Mouse (Mus musculus): Measurements from ENCODE around the gene Agmat.
"Not testable (repeated sequence)": the region's sequence is repeated elsewhere in the genome, so short reads cannot be mapped to it uniquely, and the experiment has no call there.

The Agmat gene

GRCm38 (mm10) chr4:141771823-141772222 lies 25.4 kb downstream of the Agmat start:
- Histone ChIP-seq H3K9me3 (ENCODE audit: low read length) (no peaks in the 10 kb centered on the region), H3K4me1 (replicated peaks; ENCODE audit: low read depth, low read length) (peaks cover 25% of the 10 kb centered on the region), H3K27me3 (ENCODE audit: insufficient read depth, low read length) (no peaks in the 10 kb centered on the region), H3K4me3 (replicated peaks; ENCODE audit: low read length) (no peak overlapping the region), H3K36me3 (ENCODE audit: insufficient read depth, low read length) (peaks cover 87% of the 10 kb centered on the region)
- TF ChIP-seq NANOG (IDR thresholded peaks at IDR 0.05; ENCODE audit: borderline replicate concordance, low read length) (no peak), CTCF (conservative IDR thresholded peaks at IDR 0.05; ENCODE audit: low read length) (no peak), POU5F1 (IDR thresholded peaks at IDR 0.05; ENCODE audit: borderline replicate concordance, low read length) (no peak)

GRCm38 (mm10) chr4:141773019-141773418 lies 26.5 kb downstream of the Agmat start:
- H3K36me3 ChIP-seq (ENCODE audit: insufficient read depth, low read length), result peaks cover 86% of the 10 kb centered on the region
- peaks cover 13% of the 10 kb centered on the region for H3K4me1 ChIP-seq (replicated peaks; ENCODE audit: low read depth, low read length)
- not testable (repeated sequence) for H3K4me3 ChIP-seq (replicated peaks; ENCODE audit: low read length); H3K9me3 ChIP-seq (ENCODE audit: low read length); H3K27me3 ChIP-seq (ENCODE audit: insufficient read depth, low read length)
- peak; percentile 34 for TF ChIP-seq CTCF (conservative IDR thresholded peaks at IDR 0.05; ENCODE audit: low read length)

GRCm38 (mm10) chr4:141779828-141780227 lies 33.4 kb downstream of the Agmat start:
- H3K4me1 ChIP-seq (replicated peaks; ENCODE audit: low read depth, low read length), result peaks cover 10% of the 10 kb centered on the region
- H3K27me3 ChIP-seq (ENCODE audit: insufficient read depth, low read length), result no peaks in the 10 kb centered on the region
- no peaks in the 10 kb centered on the region for H3K9me3 ChIP-seq (ENCODE audit: low read length)
- no peak overlapping the region for H3K4me3 ChIP-seq (replicated peaks; ENCODE audit: low read length)
- no peak for TF ChIP-seq POU5F1 (IDR thresholded peaks at IDR 0.05; ENCODE audit: borderline replicate concordance, low read length)
- TF ChIP-seq NANOG (IDR thresholded peaks at IDR 0.05; ENCODE audit: borderline replicate concordance, low read length), result no peak
- TF ChIP-seq CTCF (conservative IDR thresholded peaks at IDR 0.05; ENCODE audit: low read length), result no peak
- peaks cover 92% of the 10 kb centered on the region for H3K36me3 ChIP-seq (ENCODE audit: insufficient read depth, low read length)

- no peak overlapping the region for H3K4me3 ChIP-seq (replicated peaks; ENCODE audit: low read length)
These were observed 34.9 kb downstream of the Agmat start for GRCm38 (mm10) chr4:141781201-141781985.

GRCm38 (mm10) chr4:141784835-141785234 lies 38.4 kb downstream of the Agmat start:
- Histone ChIP-seq H3K4me3 (replicated peaks; ENCODE audit: low read length) (no peak overlapping the region), H3K27me3 (ENCODE audit: insufficient read depth, low read length) (no peaks in the 10 kb centered on the region), H3K9me3 (ENCODE audit: low read length) (no peaks in the 10 kb centered on the region), H3K36me3 (ENCODE audit: insufficient read depth, low read length) (peaks cover 78% of the 10 kb centered on the region), H3K4me1 (replicated peaks; ENCODE audit: low read depth, low read length) (peaks cover 29% of the 10 kb centered on the region)
- no peak for TF ChIP-seq CTCF (conservative IDR thresholded peaks at IDR 0.05; ENCODE audit: low read length)
- no peak for TF ChIP-seq POU5F1 (IDR thresholded peaks at IDR 0.05; ENCODE audit: borderline replicate concordance, low read length)
- TF ChIP-seq NANOG (IDR thresholded peaks at IDR 0.05; ENCODE audit: borderline replicate concordance, low read length), result no peak

More at GRCm38 (mm10) chr4:141781201-141781985, 34.9 kb downstream of the Agmat start:
- Histone ChIP-seq H3K9me3 (ENCODE audit: low read length) (no peaks in the 10 kb centered on the region), H3K4me1 (replicated peaks; ENCODE audit: low read depth, low read length) (peaks cover 18% of the 10 kb centered on the region), H3K36me3 (ENCODE audit: insufficient read depth, low read length) (peaks cover 89% of the 10 kb centered on the region), H3K27me3 (ENCODE audit: insufficient read depth, low read length) (no peaks in the 10 kb centered on the region)
- no peak for TF ChIP-seq POU5F1 (IDR thresholded peaks at IDR 0.05; ENCODE audit: borderline replicate concordance, low read length)
- TF ChIP-seq CTCF (conservative IDR thresholded peaks at IDR 0.05; ENCODE audit: low read length), result no peak
- TF ChIP-seq NANOG (IDR thresholded peaks at IDR 0.05; ENCODE audit: borderline replicate concordance, low read length), result no peak

GRCm38 (mm10) chr4:141786141-141786540 lies 39.7 kb downstream of the Agmat start:
- H3K4me1 ChIP-seq (replicated peaks; ENCODE audit: low read depth, low read length), result peaks cover 34% of the 10 kb centered on the region
- H3K9me3 ChIP-seq (ENCODE audit: low read length), result no peaks in the 10 kb centered on the region
- no peak overlapping the region for H3K4me3 ChIP-seq (replicated peaks; ENCODE audit: low read length)
- peaks cover 65% of the 10 kb centered on the region for H3K36me3 ChIP-seq (ENCODE audit: insufficient read depth, low read length)
- TF ChIP-seq NANOG (IDR thresholded peaks at IDR 0.05; ENCODE audit: borderline replicate concordance, low read length) (no peak), CTCF (conservative IDR thresholded peaks at IDR 0.05; ENCODE audit: low read length) (no peak), POU5F1 (IDR thresholded peaks at IDR 0.05; ENCODE audit: borderline replicate concordance, low read length) (no peak)
- no peaks in the 10 kb centered on the region for H3K27me3 ChIP-seq (ENCODE audit: insufficient read depth, low read length)

GRCm38 (mm10) chr4:141787046-141787445 lies 40.6 kb downstream of the Agmat start:
- Histone ChIP-seq H3K27me3 (ENCODE audit: insufficient read depth, low read length) (no peaks in the 10 kb centered on the region), H3K36me3 (ENCODE audit: insufficient read depth, low read length) (peaks cover 56% of the 10 kb centered on the region), H3K9me3 (ENCODE audit: low read length) (no peaks in the 10 kb centered on the region), H3K4me1 (replicated peaks; ENCODE audit: low read depth, low read length) (peaks cover 44% of the 10 kb centered on the region), H3K4me3 (replicated peaks; ENCODE audit: low read length) (no peak overlapping the region)
- no peak for TF ChIP-seq POU5F1 (IDR thresholded peaks at IDR 0.05; ENCODE audit: borderline replicate concordance, low read length)
- TF ChIP-seq CTCF (conservative IDR thresholded peaks at IDR 0.05; ENCODE audit: low read length), result no peak
- TF ChIP-seq NANOG (IDR thresholded peaks at IDR 0.05; ENCODE audit: borderline replicate concordance, low read length), result no peak

- Histone ChIP-seq H3K27me3 (ENCODE audit: insufficient read depth, low read length) (no peaks in the 10 kb centered on the region), H3K4me1 (replicated peaks; ENCODE audit: low read depth, low read length) (peaks cover 48% of the 10 kb centered on the region), H3K4me3 (replicated peaks; ENCODE audit: low read length) (no peak overlapping the region), H3K36me3 (ENCODE audit: insufficient read depth, low read length) (peaks cover 52% of the 10 kb centered on the region), H3K9me3 (ENCODE audit: low read length) (no peaks in the 10 kb centered on the region)
- TF ChIP-seq NANOG (IDR thresholded peaks at IDR 0.05; ENCODE audit: borderline replicate concordance, low read length) (no peak), POU5F1 (IDR thresholded peaks at IDR 0.05; ENCODE audit: borderline replicate concordance, low read length) (no peak), CTCF (conservative IDR thresholded peaks at IDR 0.05; ENCODE audit: low read length) (no peak)
These were observed 41.0 kb downstream of the Agmat start for GRCm38 (mm10) chr4:141787462-141787861.
